Mouse (Mus musculus) spleen, postnatal 10 days (tissue): ENCODE results near the gene Ptprm.

Source experiments
- DNase-seq, 2 experiments: peaks; one replicate each; pipeline ENCODE4 v3.0.0; 2021 to 2022; ENCODE audit warnings: low spot score in 2 of 2

Gene Ptprm

GRCm38 (mm10) chr17:67287501-67287900 is 66.8 kb downstream of the Ptprm start:
- no peak for DNase-seq

GRCm38 (mm10) chr17:67281640-67282170 is 72.6 kb downstream of the Ptprm start:
- no peak for DNase-seq

- DNase-seq = no peak
Measured at GRCm38 (mm10) chr17:67277124-67277910, 76.9 kb downstream of the Ptprm start.

- no peak for DNase-seq
Measured at GRCm38 (mm10) chr17:67274531-67275094, 79.6 kb downstream of the Ptprm start.

GRCm38 (mm10) chr17:67272928-67273327 is 81.3 kb downstream of the Ptprm start:
- no peak for DNase-seq

- DNase-seq = no peak
Measured at GRCm38 (mm10) chr17:67268475-67269080, 85.7 kb downstream of the Ptprm start.

- DNase-seq = no peak
Measured at GRCm38 (mm10) chr17:67266270-67266669, 88.0 kb downstream of the Ptprm start.

GRCm38 (mm10) chr17:67265520-67265919 is 88.7 kb downstream of the Ptprm start:
- DNase-seq = no peak

GRCm38 (mm10) chr17:67264716-67265115 is 89.5 kb downstream of the Ptprm start:
- no peak for DNase-seq

- no peak for DNase-seq
Measured at GRCm38 (mm10) chr17:67263024-67263423, 91.2 kb downstream of the Ptprm start.

- DNase-seq = no peak
Measured at GRCm38 (mm10) chr17:67260016-67260415, 94.2 kb downstream of the Ptprm start.

- no peak for DNase-seq
Measured at GRCm38 (mm10) chr17:67257780-67258179, 96.5 kb downstream of the Ptprm start.

GRCm38 (mm10) chr17:67256171-67256570 is 98.1 kb downstream of the Ptprm start:
- DNase-seq = no peak

GRCm38 (mm10) chr17:67253445-67253844 is 100.8 kb downstream of the Ptprm start:
- no peak for DNase-seq

GRCm38 (mm10) chr17:67252992-67253391 is 101.3 kb downstream of the Ptprm start:
- DNase-seq = no peak

- DNase-seq = no peak
Measured at GRCm38 (mm10) chr17:67245273-67245875, 108.9 kb downstream of the Ptprm start.

GRCm38 (mm10) chr17:67242774-67243495 is 111.3 kb downstream of the Ptprm start:
- DNase-seq = no peak

- DNase-seq = no peak
Measured at GRCm38 (mm10) chr17:67241951-67242773, 112.1 kb downstream of the Ptprm start.

GRCm38 (mm10) chr17:67238866-67239265 is 115.4 kb downstream of the Ptprm start:
- DNase-seq = no peak

- DNase-seq = no peak
Measured at GRCm38 (mm10) chr17:67237407-67237806, 116.8 kb downstream of the Ptprm start.

GRCm38 (mm10) chr17:67233063-67233462 is 121.2 kb downstream of the Ptprm start:
- DNase-seq = no peak
